Mouse (Mus musculus) small intestine, adult 2 months (tissue): ENCODE data around the gene Itprid2. TPM values are rescaled to one million over a fixed set of nuclear protein-coding genes. Genes with fewer than 3 reads are reported as not detected.

Experiments used
- H3K27ac ChIP-seq: fragments of 200-500 bp; 2 replicates; pipeline ENCODE4 v1.5.1; 2012; ENCODE audit warnings: low read depth, low read length, control low read depth, inconsistent platforms; ENCODE audit not compliant: insufficient read depth
- H3K27me3 ChIP-seq: fragments of 200-500 bp; 2 replicates; pipeline ENCODE4 v1.6.1; 2012; ENCODE audit warnings: mild to moderate bottlenecking, moderate library complexity, low read length, inconsistent platforms; ENCODE audit not compliant: control insufficient read depth, insufficient read depth
- H3K36me3 ChIP-seq: fragments of 200-500 bp; 2 replicates; pipeline ENCODE4 v1.6.1; 2012; ENCODE audit warnings: mild to moderate bottlenecking, low read length, control low read depth, inconsistent platforms; ENCODE audit not compliant: control insufficient read depth, insufficient read depth
- H3K4me1 ChIP-seq: fragments of 200-500 bp; 2 replicates; pipeline ENCODE4 v1.6.1; 2012; ENCODE audit warnings: low read length, inconsistent platforms, mixed read lengths; ENCODE audit not compliant: control insufficient read depth, insufficient read depth, insufficient read length
- H3K4me3 ChIP-seq: fragments of 200-500 bp; 2 replicates; pipeline ENCODE4 v1.5.1; 2012; ENCODE audit warnings: low read depth, mild to moderate bottlenecking, control low read depth, inconsistent platforms, low read length, moderate library complexity
- CTCF ChIP-seq: fragments of 200-500 bp; IDR thresholded peaks from 2 replicates; pipeline ENCODE4 v1.5.1; 2012; ENCODE audit warnings: low read depth, mild to moderate bottlenecking, control low read depth, inconsistent platforms, low read length, moderate library complexity, mixed read lengths; ENCODE audit not compliant: insufficient replicate concordance, insufficient read length; ENCODE audit errors: extremely low read depth
- POLR2A ChIP-seq: fragments of 200-500 bp; IDR thresholded peaks from 2 replicates; pipeline ENCODE4 v1.6.1; 2012; ENCODE audit warnings: low read depth, mild to moderate bottlenecking, control low read depth, inconsistent platforms, low read length, moderate library complexity
- WGBS: fragments of 180-500 bp; shearing (Covaris S2); methylation state at CpG from one replicate; pipeline ENCODE4 v1.1.7; 2018; 5-methylcytosine and 5-hydroxymethylcytosine counted together
- polyA plus RNA-seq: library from polyadenylated mRNA; depleted of rRNA; stranded (reverse); fragments of >200 nt; gene quantifications from 2 replicates; pipeline ENCODE4 v1.2.3, GENCODE M21; 2012; rRNA removed

Gene Itprid2
- polyA plus RNA-seq, 1 experiment = 29.2 TPM

GRCm38 (mm10) chr2:79713662-79714091 lies 78.5 kb downstream of the Itprid2 start:
- no peak overlapping the region for H3K4me3 ChIP-seq
- no peak overlapping the region for H3K27ac ChIP-seq
- no peaks in the 10 kb centered on the region for H3K4me1 ChIP-seq
- 41% methylated on average over 3 of the region's 3 CpGs for WGBS
- TF ChIP-seq POLR2A (no peak), CTCF (no peak)
- no peaks in the 10 kb centered on the region for H3K27me3 ChIP-seq
- H3K36me3 ChIP-seq = no peaks in the 10 kb centered on the region

DNA sequence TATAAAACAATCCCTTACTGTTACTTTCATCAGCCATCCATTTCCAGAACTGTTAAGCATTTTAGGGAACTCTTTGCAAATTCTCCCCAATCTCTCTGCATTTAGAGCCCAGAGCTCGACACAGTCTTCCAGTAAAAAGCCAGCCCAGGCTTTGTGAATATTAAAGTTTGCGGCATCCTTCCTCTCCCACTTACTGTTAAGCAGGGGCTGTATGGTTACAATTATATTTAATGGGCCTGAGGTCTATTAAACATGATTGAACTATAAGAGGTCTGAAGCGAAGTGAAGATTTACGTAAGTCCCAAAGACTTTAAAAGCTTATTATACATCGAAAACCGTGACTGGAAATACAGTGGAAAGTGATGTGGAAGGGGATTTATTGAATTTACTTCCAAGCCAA lies 79.6 kb downstream of the Itprid2 start:
- H3K27ac ChIP-seq = no peak overlapping the region
- no peak overlapping the region for H3K4me3 ChIP-seq
- H3K27me3 ChIP-seq = no peaks in the 10 kb centered on the region
- H3K36me3 ChIP-seq = no peaks in the 10 kb centered on the region
- no peaks in the 10 kb centered on the region for H3K4me1 ChIP-seq
- TF ChIP-seq POLR2A (no peak), CTCF (no peak)
- WGBS = 93% methylated on average over 6 of the region's 6 CpGs

DNA sequence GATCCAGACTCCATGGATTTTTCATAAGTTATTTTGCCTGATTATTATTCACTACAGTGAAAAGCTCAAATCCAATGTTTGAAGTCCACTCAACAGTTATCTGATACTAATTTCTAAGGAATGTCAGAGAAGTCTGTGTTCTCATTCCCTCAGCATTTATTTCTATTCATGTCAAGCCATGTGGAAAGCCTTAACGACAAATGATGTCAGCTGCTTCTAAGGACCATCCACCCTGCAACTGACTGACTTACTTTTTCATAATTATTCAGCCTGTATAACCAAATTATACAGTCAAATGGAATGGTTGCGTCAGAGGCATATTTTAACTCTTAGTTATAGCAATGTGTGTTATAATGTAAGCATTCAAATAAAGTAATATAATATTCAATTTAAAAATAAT lies 80.8 kb downstream of the Itprid2 start:
- TF ChIP-seq POLR2A (no peak), CTCF (no peak)
- WGBS = 81% methylated on average over 2 of the region's 2 CpGs
- H3K4me3 ChIP-seq = no peak overlapping the region
- no peak overlapping the region for H3K27ac ChIP-seq
- H3K4me1 ChIP-seq = no peaks in the 10 kb centered on the region
- no peaks in the 10 kb centered on the region for H3K27me3 ChIP-seq
- H3K36me3 ChIP-seq = no peaks in the 10 kb centered on the region

DNA sequence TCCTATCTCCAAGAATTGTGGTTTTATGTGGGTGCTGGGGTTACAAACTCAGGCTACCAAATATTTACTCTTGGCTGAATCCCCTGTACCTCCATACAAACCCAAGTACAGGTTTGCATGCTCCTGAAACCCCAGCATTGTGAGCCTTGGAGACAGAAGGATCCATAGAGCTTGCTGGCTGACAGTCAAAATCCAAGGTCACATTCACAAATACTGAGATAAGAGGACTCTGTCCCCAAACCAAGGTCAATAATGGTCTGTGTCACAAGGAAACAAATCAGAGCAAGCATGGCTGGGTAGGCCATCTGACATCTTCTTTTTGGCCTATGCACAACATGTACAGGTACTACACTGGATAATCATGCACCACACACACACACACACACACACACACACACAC lies 82.7 kb downstream of the Itprid2 start:
- no peaks in the 10 kb centered on the region for H3K36me3 ChIP-seq
- no peaks in the 10 kb centered on the region for H3K27me3 ChIP-seq
- no peak for TF ChIP-seq CTCF
- TF ChIP-seq POLR2A = no peak
- no peak overlapping the region for H3K27ac ChIP-seq
- H3K4me1 ChIP-seq = no peaks in the 10 kb centered on the region
- no peak overlapping the region for H3K4me3 ChIP-seq

- H3K36me3 ChIP-seq = no peaks in the 10 kb centered on the region
- no peaks in the 10 kb centered on the region for H3K27me3 ChIP-seq
- WGBS = 17% methylated on average over 1 of the region's 1 CpGs
- H3K4me3 ChIP-seq = no peak overlapping the region
- H3K4me1 ChIP-seq = no peaks in the 10 kb centered on the region
- H3K27ac ChIP-seq = no peak overlapping the region
- TF ChIP-seq CTCF = no peak
- TF ChIP-seq POLR2A = no peak
Observed at GRCm38 (mm10) chr2:79722415-79722814, 87.3 kb downstream of the Itprid2 start.

Other genes with a start within 250 kb of the Itprid2 start
- gene Neurod1, start 178.6 kb upstream of the Itprid2 start, polyA plus RNA-seq = 0.89 and 2.6 TPM in 2 replicates
- 0.30 and 0.51 TPM in 2 replicates for gene Cerkl, start 178.6 kb upstream of the Itprid2 start, polyA plus RNA-seq
- gene Ppp1r1c, start 72.4 kb downstream of the Itprid2 start, polyA plus RNA-seq = not detected in 2 replicates